Mouse (Mus musculus): Measurements from ENCODE around the gene Uggt2. TPM values are rescaled to one million over a fixed set of nuclear protein-coding genes. Genes with fewer than 3 reads are reported as not detected.
A peak's percentile ranks its signal among the peaks of the same experiment; 100 is the strongest.

Uggt2 gene
- polyA plus RNA-seq, 1 experiment = 2.6 TPM

GRCm38 (mm10) chr14:118936952-118937351 lies 162.3 kb downstream of the Uggt2 start:
- Histone ChIP-seq H3K4me3 (ENCODE audit: insufficient read depth, poor library complexity, severe bottlenecking) (peak overlapping the region; percentile 25), H3ac (ENCODE audit: control insufficient read depth, insufficient read length, low read depth) (peak overlapping the region; percentile 44), H3K36me3 (ENCODE audit: control insufficient read depth, insufficient read depth) (no peaks in the 10 kb centered on the region), H3K79me3 (ENCODE audit: low read depth) (peaks cover 23% of the 10 kb centered on the region), H3K79me2 (ENCODE audit: control insufficient read depth, insufficient read depth) (peaks cover 42% of the 10 kb centered on the region), H3K27me3 (ENCODE audit: control insufficient read depth, insufficient read depth, insufficient read length) (no peaks in the 10 kb centered on the region)
- TF ChIP-seq MAX (IDR thresholded peaks at IDR 0.05) (no peak), CEBPB (IDR thresholded peaks at IDR 0.05; ENCODE audit: low read depth) (no peak), USF1 (IDR thresholded peaks at IDR 0.05; ENCODE audit: low read depth) (no peak), MYOG (IDR thresholded peaks at IDR 0.05; ENCODE audit: control insufficient read depth, extremely low read depth, insufficient read length) (no peak), FOSL1 (IDR thresholded peaks at IDR 0.05; ENCODE audit: insufficient read depth, low read length, poor library complexity, severe bottlenecking) (no peak), CTCF (IDR thresholded peaks at IDR 0.05; ENCODE audit: control insufficient read depth, insufficient read depth, insufficient read length) (no peak), MYOD1 (IDR thresholded peaks at IDR 0.05; ENCODE audit: control insufficient read depth, insufficient read length, low read depth) (no peak)

GRCm38 (mm10) chr14:118936236-118936635 lies 163.0 kb downstream of the Uggt2 start:
- Histone ChIP-seq H3K27me3 (ENCODE audit: control insufficient read depth, insufficient read depth, insufficient read length) (no peaks in the 10 kb centered on the region), H3K79me3 (ENCODE audit: low read depth) (peaks cover 22% of the 10 kb centered on the region), H3ac (ENCODE audit: control insufficient read depth, insufficient read length, low read depth) (no peak overlapping the region), H3K36me3 (ENCODE audit: control insufficient read depth, insufficient read depth) (no peaks in the 10 kb centered on the region), H3K4me3 (ENCODE audit: insufficient read depth, poor library complexity, severe bottlenecking) (no peak overlapping the region), H3K79me2 (ENCODE audit: control insufficient read depth, insufficient read depth) (peaks cover 35% of the 10 kb centered on the region)
- TF ChIP-seq MAX (IDR thresholded peaks at IDR 0.05) (no peak), MYOD1 (IDR thresholded peaks at IDR 0.05; ENCODE audit: control insufficient read depth, insufficient read length, low read depth) (no peak), MYOG (IDR thresholded peaks at IDR 0.05; ENCODE audit: control insufficient read depth, extremely low read depth, insufficient read length) (no peak), FOSL1 (IDR thresholded peaks at IDR 0.05; ENCODE audit: insufficient read depth, low read length, poor library complexity, severe bottlenecking) (no peak), USF1 (IDR thresholded peaks at IDR 0.05; ENCODE audit: low read depth) (no peak), CEBPB (IDR thresholded peaks at IDR 0.05; ENCODE audit: low read depth) (no peak), CTCF (IDR thresholded peaks at IDR 0.05; ENCODE audit: control insufficient read depth, insufficient read depth, insufficient read length) (no peak)

Other genes with a start within 250 kb of the Uggt2 start
- gene Dzip1, start 174.0 kb downstream of the Uggt2 start, polyA plus RNA-seq (2012; fragmentation: generic; extraction: Trizol) = 4.7 TPM
- 11.4 TPM for gene Dnajc3, start 161.5 kb downstream of the Uggt2 start, polyA plus RNA-seq (2012; fragmentation: generic; extraction: Trizol)
- not detected for gene Hs6st3, start 38.9 kb upstream of the Uggt2 start, polyA plus RNA-seq (2012; fragmentation: generic; extraction: Trizol)